Mouse (Mus musculus) hindbrain, postnatal 0 days (tissue): ENCODE measurements at regions not wholly inside any gene's neighbourhood (a gene's known extent, or its start where the extent isn't known, plus 50 kb on each side); places are given as distances from the start of the nearest gene placed in this dataset.

Source experiments
- ATAC-seq: fragments of 200-750 bp; cut with Nextera tagmentation; 2 replicates; pipeline ENCODE4 v1.8.0; 2017; ENCODE audit warnings: mild to moderate bottlenecking, moderate TSS enrichment, moderate library complexity
- DNase-seq: peaks from one replicate; pipeline ENCODE4 v3.0.0-alpha.2; 2015; ENCODE audit warnings: low spot score
- H3K27ac ChIP-seq: fragments of 300-500 bp; sonication (generic); 2 replicates; pipeline ENCODE4 v1.5.1; 2014; ENCODE audit warnings: mild to moderate bottlenecking
- H3K27me3 ChIP-seq: fragments of 300-500 bp; sonication (generic); 2 replicates; pipeline ENCODE4 v1.6.1; 2014; ENCODE audit warnings: low read length, mixed read lengths; ENCODE audit not compliant: insufficient read depth
- H3K36me3 ChIP-seq: fragments of 300-500 bp; sonication (generic); 2 replicates; pipeline ENCODE4 v1.6.1; 2014; ENCODE audit warnings: low read length, mixed read lengths; ENCODE audit not compliant: insufficient read depth
- H3K4me1 ChIP-seq: fragments of 300-500 bp; sonication (generic); 2 replicates; pipeline ENCODE4 v1.6.1; 2014; ENCODE audit warnings: antibody characterized with exemption, low read length, mixed read lengths; ENCODE audit not compliant: insufficient read depth
- H3K4me2 ChIP-seq: fragments of 300-500 bp; sonication (generic); 2 replicates; pipeline ENCODE4 v1.6.1; 2014; ENCODE audit warnings: low read depth, mild to moderate bottlenecking, low read length, moderate library complexity, mixed read lengths
- H3K4me3 ChIP-seq: fragments of 300-500 bp; sonication (generic); 2 replicates; pipeline ENCODE4 v1.5.1; 2014; ENCODE audit warnings: low read length
- H3K9ac ChIP-seq: fragments of 300-500 bp; sonication (generic); replicated peaks from 2 replicates; pipeline ENCODE4 v1.6.1; 2014; ENCODE audit warnings: mild to moderate bottlenecking, low read length, moderate library complexity, mixed read lengths
- H3K9me3 ChIP-seq: fragments of 300-500 bp; sonication (generic); 2 replicates; pipeline ENCODE4 v1.6.1; 2016; ENCODE audit warnings: low read length, mixed read lengths
- CTCF ChIP-seq: IDR thresholded peaks from 2 replicates; pipeline ENCODE4 v1.5.1; 2016; ENCODE audit warnings: antibody characterized with exemption, control low read depth, low read depth
- WGBS: fragments of 180-500 bp; shearing (Covaris S2); extraction: QIAGEN DNeasy Blood & Tissue Kit; methylation state at CpG from one replicate; pipeline ENCODE4 v1.1.7; 2014; 5-methylcytosine and 5-hydroxymethylcytosine counted together

DNA sequence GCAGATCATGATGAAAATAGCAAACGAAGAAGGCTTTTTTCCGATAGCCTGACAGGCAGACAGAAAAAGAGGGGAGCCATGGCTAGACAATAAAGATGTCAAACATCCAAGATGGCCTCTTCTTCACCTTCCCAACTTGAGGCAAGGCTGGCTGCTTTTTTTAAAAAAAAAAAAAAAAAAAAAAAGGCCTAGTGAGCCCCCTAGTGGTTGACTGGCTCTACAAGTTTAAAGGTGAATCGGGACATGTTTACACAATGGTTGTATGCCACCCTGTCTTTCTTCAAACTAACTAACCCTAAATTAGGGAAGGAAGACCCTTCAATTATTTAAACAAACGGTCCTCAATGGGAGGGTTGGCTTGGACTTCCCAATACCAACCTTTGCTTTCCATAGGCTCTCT lies 475.8 kb upstream of the Gm5415 start:
- DNase-seq, result peak; percentile 10
- Histone ChIP-seq H3K9ac (no peak overlapping the region), H3K4me1 (no peaks in the 10 kb centered on the region), H3K27ac (no peak overlapping the region), H3K9me3 (no peaks in the 10 kb centered on the region), H3K27me3 (no peaks in the 10 kb centered on the region), H3K4me2 (no peak overlapping the region), H3K36me3 (no peaks in the 10 kb centered on the region), H3K4me3 (no peak overlapping the region)
- TF ChIP-seq CTCF, result peak; percentile 47
- 87% methylated on average over 4 of the region's 4 CpGs for WGBS
- no peak for ATAC-seq

DNA sequence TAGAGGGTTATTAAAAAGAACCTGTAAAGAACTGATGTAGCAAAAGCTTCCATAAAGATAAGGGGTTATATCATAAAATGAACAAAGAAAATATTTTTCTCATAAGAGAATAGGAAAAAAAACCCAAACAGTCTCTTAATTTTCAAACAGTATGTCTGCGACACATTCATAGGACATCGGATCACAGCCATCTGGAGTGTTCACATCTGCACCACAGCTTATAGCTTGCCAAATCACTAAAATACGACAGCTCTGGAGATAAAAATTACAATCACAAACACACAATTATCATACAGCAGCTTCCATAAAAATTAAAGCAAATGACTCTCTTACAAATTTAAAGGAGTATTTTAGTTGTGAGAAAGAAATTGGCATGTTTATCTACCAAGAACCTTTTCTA lies 456.9 kb upstream of the Gm5415 start:
- Histone ChIP-seq H3K36me3 (no peaks in the 10 kb centered on the region), H3K4me2 (no peak overlapping the region), H3K27me3 (no peaks in the 10 kb centered on the region), H3K27ac (no peak overlapping the region), H3K4me1 (no peaks in the 10 kb centered on the region), H3K9ac (no peak overlapping the region), H3K9me3 (no peaks in the 10 kb centered on the region), H3K4me3 (no peak overlapping the region)
- no peak for TF ChIP-seq CTCF
- no peak for DNase-seq
- ATAC-seq, result no peak
- WGBS, result 91% methylated on average over 3 of the region's 3 CpGs

DNA sequence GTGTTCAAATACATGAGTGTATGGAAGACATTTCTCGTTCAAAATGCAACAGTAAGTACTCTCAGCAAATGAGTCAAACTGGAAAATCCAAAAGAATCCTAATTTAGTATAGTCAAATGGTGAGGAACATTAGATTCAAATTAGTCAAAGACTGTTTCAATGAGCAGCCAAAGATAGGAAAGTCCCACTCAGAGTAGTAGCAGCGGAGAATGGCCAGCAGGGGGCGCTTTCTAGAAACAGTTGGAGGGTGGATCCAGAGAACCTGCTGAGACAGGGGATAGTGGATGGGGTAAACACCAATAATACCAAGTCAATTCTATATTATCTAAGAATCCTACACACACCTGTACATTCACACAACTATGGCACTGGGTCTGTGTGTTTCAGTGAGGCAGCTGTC lies 417.9 kb upstream of the Gm5415 start:
- H3K9me3 ChIP-seq, result no peaks in the 10 kb centered on the region
- no peaks in the 10 kb centered on the region for H3K36me3 ChIP-seq
- WGBS, result 78% methylated on average over 3 of the region's 3 CpGs
- no peaks in the 10 kb centered on the region for H3K27me3 ChIP-seq
- H3K4me3 ChIP-seq, result no peak overlapping the region
- 0 out of 2 replicates have a peak, but pooled peaks have one; percentile 11 for TF ChIP-seq CTCF
- no peak for DNase-seq
- no peak overlapping the region for H3K27ac ChIP-seq
- no peaks in the 10 kb centered on the region for H3K4me1 ChIP-seq
- ATAC-seq, result no peak
- H3K4me2 ChIP-seq, result no peak overlapping the region
- no peak overlapping the region for H3K9ac ChIP-seq

DNA sequence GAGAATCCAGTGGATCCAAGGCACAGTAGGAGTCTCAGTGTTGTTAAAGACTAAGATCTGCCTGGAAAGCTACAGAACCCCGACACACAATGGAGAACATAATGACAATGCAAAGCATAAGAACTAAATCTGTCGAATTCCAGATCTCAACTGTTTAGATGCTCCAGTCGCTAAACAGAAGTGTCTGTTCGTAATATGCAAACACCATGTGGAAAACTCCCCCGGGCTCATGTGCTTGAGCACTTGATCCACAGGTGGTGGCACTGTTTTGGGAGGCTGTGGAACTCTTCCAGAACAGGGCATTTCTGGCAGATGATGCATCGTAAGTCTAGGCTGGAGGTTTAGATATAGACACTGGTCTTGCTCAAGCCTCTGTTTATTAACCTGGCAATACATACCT lies 412.2 kb upstream of the Gm5415 start:
- no peaks in the 10 kb centered on the region for H3K4me1 ChIP-seq
- H3K36me3 ChIP-seq, result no peaks in the 10 kb centered on the region
- no peaks in the 10 kb centered on the region for H3K9me3 ChIP-seq
- no peak overlapping the region for H3K9ac ChIP-seq
- H3K4me2 ChIP-seq, result no peak overlapping the region
- no peaks in the 10 kb centered on the region for H3K27me3 ChIP-seq
- 77% methylated on average over 6 of the region's 6 CpGs for WGBS
- TF ChIP-seq CTCF, result no peak
- ATAC-seq (no peak), DNase-seq (no peak)
- no peak overlapping the region for H3K4me3 ChIP-seq
- H3K27ac ChIP-seq, result no peak overlapping the region

DNA sequence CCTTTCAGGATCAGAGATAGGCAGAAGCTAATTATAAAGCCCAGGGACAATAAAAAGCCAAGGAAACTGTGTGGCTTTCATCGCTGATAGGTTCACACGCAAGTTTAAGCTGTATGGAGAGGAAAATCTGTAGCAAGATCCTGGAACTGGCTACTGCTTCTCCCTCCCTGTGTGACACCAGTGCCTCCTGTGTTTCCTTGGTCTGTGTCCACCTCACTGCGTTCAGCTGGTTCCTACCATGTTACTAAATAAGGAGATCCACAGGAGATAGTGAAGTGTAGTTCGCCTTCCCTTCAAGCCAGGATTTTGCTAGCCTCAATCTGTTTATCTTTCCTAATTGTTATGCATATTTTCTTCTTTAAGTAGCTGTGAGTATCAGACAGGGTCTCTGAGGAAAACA lies 399.2 kb upstream of the Gm5415 start:
- no peaks in the 10 kb centered on the region for H3K27me3 ChIP-seq
- H3K4me2 ChIP-seq, result no peak overlapping the region
- no peak overlapping the region for H3K4me3 ChIP-seq
- no peaks in the 10 kb centered on the region for H3K9me3 ChIP-seq
- DNase-seq (peak; percentile 8), ATAC-seq (no peak)
- H3K27ac ChIP-seq, result no peak overlapping the region
- no peaks in the 10 kb centered on the region for H3K36me3 ChIP-seq
- H3K4me1 ChIP-seq, result no peaks in the 10 kb centered on the region
- 60% methylated on average over 4 of the region's 4 CpGs for WGBS
- no peak overlapping the region for H3K9ac ChIP-seq
- no peak for TF ChIP-seq CTCF

DNA sequence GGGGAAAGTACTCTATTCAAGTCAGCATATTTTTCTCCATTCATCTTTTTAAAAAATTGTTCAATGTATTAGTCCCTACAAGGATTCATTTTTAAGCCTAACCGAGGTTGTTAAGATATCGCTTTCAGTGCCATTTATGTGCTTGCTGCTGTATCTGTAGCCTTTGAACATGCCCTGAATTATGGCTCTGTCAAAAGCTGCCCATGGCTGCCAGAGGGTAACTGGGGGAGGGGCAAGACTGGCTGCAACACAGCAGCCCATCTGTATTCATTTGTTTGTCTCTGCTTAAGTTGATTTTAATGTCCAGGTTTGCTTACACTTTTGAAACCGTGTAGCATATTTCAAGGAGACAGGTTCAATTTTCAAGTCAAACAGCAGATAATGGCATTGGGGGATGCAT lies 383.3 kb upstream of the Gm5415 start:
- WGBS, result 67% methylated on average over 3 of the region's 3 CpGs
- TF ChIP-seq CTCF, result no peak
- Histone ChIP-seq H3K4me2 (no peak overlapping the region), H3K9ac (no peak overlapping the region), H3K27ac (no peak overlapping the region), H3K4me1 (no peaks in the 10 kb centered on the region), H3K27me3 (no peaks in the 10 kb centered on the region), H3K36me3 (no peaks in the 10 kb centered on the region), H3K4me3 (no peak overlapping the region), H3K9me3 (no peaks in the 10 kb centered on the region)
- peak; percentile 18 for DNase-seq
- no peak for ATAC-seq

DNA sequence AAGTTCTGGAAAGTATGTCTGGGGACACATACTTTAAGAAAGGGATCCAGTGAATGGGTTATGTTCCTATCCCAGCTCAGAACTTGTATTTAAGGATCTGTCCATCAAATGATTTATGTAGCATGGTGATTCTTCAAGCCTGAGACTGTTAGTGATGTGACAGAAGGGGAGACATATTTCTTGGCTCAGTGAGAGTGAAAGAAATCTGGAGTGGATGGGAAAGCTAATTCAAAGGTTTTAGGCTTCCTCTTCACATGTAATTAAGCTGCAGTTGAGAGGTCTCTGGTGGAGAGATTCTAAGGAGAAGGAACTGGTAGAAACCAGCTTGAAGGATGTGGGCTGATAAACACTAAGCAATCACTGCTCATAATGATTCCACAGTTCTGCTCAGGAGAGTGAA lies 355.3 kb upstream of the Gm5415 start:
- no peak overlapping the region for H3K4me2 ChIP-seq
- no peak for ATAC-seq
- no peaks in the 10 kb centered on the region for H3K36me3 ChIP-seq
- no peak overlapping the region for H3K27ac ChIP-seq
- no peak for TF ChIP-seq CTCF
- H3K9ac ChIP-seq, result no peak overlapping the region
- H3K27me3 ChIP-seq, result no peaks in the 10 kb centered on the region
- no peaks in the 10 kb centered on the region for H3K4me1 ChIP-seq
- DNase-seq, result no peak
- no peak overlapping the region for H3K4me3 ChIP-seq
- no peaks in the 10 kb centered on the region for H3K9me3 ChIP-seq
